Mouse (Mus musculus) heart, embryonic 12.5 days (tissue): Measurements from ENCODE around the gene Leng1. TPM values are rescaled to one million over a fixed set of nuclear protein-coding genes. Genes with fewer than 3 reads are reported as not detected.
"Not testable (repeated sequence)": the region's sequence is repeated elsewhere in the genome, so short reads cannot be mapped to it uniquely, and the experiment has no call there.

Experiments used
- ATAC-seq: fragments of 200-750 bp; cut with Nextera tagmentation; 2 replicates; pipeline ENCODE4 v1.8.0; 2017; ENCODE audit warnings: moderate TSS enrichment, moderate library complexity; ENCODE audit not compliant: insufficient number of reproducible peaks, low FRiP score
- H3K27ac ChIP-seq: fragments of 300-500 bp; sonication (generic); 2 replicates; pipeline ENCODE4 v1.5.1; 2016; ENCODE audit warnings: mild to moderate bottlenecking, moderate library complexity; ENCODE audit not compliant: poor library complexity, severe bottlenecking
- H3K27me3 ChIP-seq: fragments of 300-500 bp; sonication (generic); replicated peaks from 2 replicates; pipeline ENCODE4 v1.6.1; 2016; ENCODE audit warnings: mild to moderate bottlenecking, moderate library complexity
- H3K36me3 ChIP-seq: fragments of 300-500 bp; sonication (generic); 2 replicates; pipeline ENCODE4 v1.6.1; 2016; ENCODE audit warnings: mild to moderate bottlenecking, moderate library complexity
- H3K4me1 ChIP-seq: fragments of 300-500 bp; sonication (generic); replicated peaks from 2 replicates; pipeline ENCODE4 v1.6.1; 2016; ENCODE audit warnings: mild to moderate bottlenecking
- H3K4me2 ChIP-seq: fragments of 300-500 bp; sonication (generic); 2 replicates; pipeline ENCODE4 v1.6.1; 2016; ENCODE audit warnings: mild to moderate bottlenecking, moderate library complexity
- H3K4me3 ChIP-seq: fragments of 300-500 bp; sonication (generic); 2 replicates; pipeline ENCODE4 v1.5.1; 2016; ENCODE audit warnings: mild to moderate bottlenecking
- H3K9ac ChIP-seq: fragments of 300-500 bp; sonication (generic); 2 replicates; pipeline ENCODE4 v1.6.1; 2016; ENCODE audit warnings: mild to moderate bottlenecking, moderate library complexity
- H3K9me3 ChIP-seq: fragments of 300-500 bp; sonication (generic); replicated peaks from 2 replicates; pipeline ENCODE4 v1.6.1; 2016; ENCODE audit warnings: mild to moderate bottlenecking, moderate library complexity
- WGBS: fragments of 180-500 bp; shearing (Covaris S2); methylation state at CpG from one replicate; pipeline ENCODE4 v1.1.7; 2016; 5-methylcytosine and 5-hydroxymethylcytosine counted together
- polyA plus RNA-seq: library from polyadenylated mRNA; unstranded; fragments of >200 nt; fragmentation: Nextera tagmentation; extraction: Ambion mirVana; gene quantifications from 2 replicates; pipeline ENCODE4 v1.2.1, GENCODE M21; 2016

The Leng1 gene
- polyA plus RNA-seq, 1 experiment from 2014 or later, result 20.5 TPM

GRCm38 (mm10) chr7:3704475-3704874, 38.8 kb upstream of the Leng1 start:
- H3K4me2 ChIP-seq, result peak overlapping the region; percentile 96
- peak overlapping the region; percentile 96 for H3K4me3 ChIP-seq
- no peaks in the 10 kb centered on the region for H3K9me3 ChIP-seq
- ATAC-seq, result peak; percentile 54
- peaks cover 20% of the 10 kb centered on the region for H3K4me1 ChIP-seq
- under 1% methylated on average over 20 of the region's 20 CpGs for WGBS
- H3K27me3 ChIP-seq, result no peaks in the 10 kb centered on the region
- peaks cover 55% of the 10 kb centered on the region for H3K36me3 ChIP-seq
- peak overlapping the region; percentile 91 for H3K27ac ChIP-seq
- peak overlapping the region; percentile 93 for H3K9ac ChIP-seq

GRCm38 (mm10) chr7:3703879-3704441, 38.3 kb upstream of the Leng1 start, which contains the start of gene Rps9:
Gene Rps9 (plus strand): TSS chr7:3703993.
- peak; percentile 97 for ATAC-seq
- Histone ChIP-seq H3K36me3 (peaks cover 60% of the 10 kb centered on the region), H3K27me3 (no peaks in the 10 kb centered on the region), H3K9me3 (no peaks in the 10 kb centered on the region), H3K4me3 (peak within 1 kb of the TSS; percentile 96), H3K27ac (peak within 1 kb of the TSS; percentile 91), H3K4me2 (peak within 1 kb of the TSS; percentile 96), H3K9ac (peak within 1 kb of the TSS; percentile 93), H3K4me1 (peaks cover 20% of the 10 kb centered on the region)
- WGBS, result under 1% methylated on average over 42 of the region's 42 CpGs

- Histone ChIP-seq H3K9ac (peak overlapping the region; percentile 34), H3K27me3 (no peaks in the 10 kb centered on the region), H3K4me2 (peak overlapping the region; percentile 96), H3K9me3 (no peaks in the 10 kb centered on the region), H3K4me1 (peaks cover 20% of the 10 kb centered on the region), H3K36me3 (peaks cover 67% of the 10 kb centered on the region), H3K4me3 (peak overlapping the region; percentile 96), H3K27ac (peak overlapping the region; percentile 91; the same call in 1 of the 2 replicates)
- peak; percentile 34 for ATAC-seq
- 21% methylated on average over 6 of the region's 6 CpGs for WGBS
Measured at GRCm38 (mm10) chr7:3703148-3703878, 37.7 kb upstream of the Leng1 start.

- H3K36me3 ChIP-seq, result peaks cover 51% of the 10 kb centered on the region
- WGBS, result 87% methylated on average over 6 of the region's 6 CpGs
- no peak overlapping the region for H3K4me2 ChIP-seq
- peaks cover 10% of the 10 kb centered on the region; the same call in 1 of the 2 replicates for H3K4me1 ChIP-seq
- no peaks in the 10 kb centered on the region for H3K27me3 ChIP-seq
- no peak overlapping the region for H3K27ac ChIP-seq
- no peak for ATAC-seq
- H3K9ac ChIP-seq, result no peak overlapping the region
- H3K4me3 ChIP-seq, result no peak overlapping the region
- H3K9me3 ChIP-seq, result no peaks in the 10 kb centered on the region
Measured at GRCm38 (mm10) chr7:3698471-3698870, 32.8 kb upstream of the Leng1 start.

GRCm38 (mm10) chr7:3694949-3695305, 29.3 kb upstream of the Leng1 start:
- not testable (repeated sequence) for H3K9me3 ChIP-seq
- whole genome bisulfite sequencing, result 6% methylated on average over 9 of the region's 9 CpGs

GRCm38 (mm10) chr7:3694076-3694948, 28.7 kb upstream of the Leng1 start:
- under 1% methylated on average over 54 of the region's 55 CpGs for WGBS
- H3K27me3 ChIP-seq, result no peaks in the 10 kb centered on the region
- peak overlapping the region; percentile 88 for H3K9ac ChIP-seq
- peaks cover 39% of the 10 kb centered on the region for H3K36me3 ChIP-seq
- peak overlapping the region; percentile 78 for H3K4me2 ChIP-seq
- H3K27ac ChIP-seq, result peak overlapping the region; percentile 95
- ATAC-seq, result peak; percentile 72
- H3K9me3 ChIP-seq, result no peaks in the 10 kb centered on the region
- peaks cover 24% of the 10 kb centered on the region for H3K4me1 ChIP-seq
- H3K4me3 ChIP-seq, result peak overlapping the region; percentile 73

More at GRCm38 (mm10) chr7:3694949-3695305, 29.3 kb upstream of the Leng1 start:
- Histone ChIP-seq H3K4me2 (peak overlapping the region; percentile 78), H3K9ac (peak overlapping the region; percentile 88), H3K27ac (peak overlapping the region; percentile 95), H3K36me3 (peaks cover 41% of the 10 kb centered on the region), H3K4me1 (peaks cover 24% of the 10 kb centered on the region), H3K4me3 (peak overlapping the region; percentile 73)
- not testable (repeated sequence) for H3K27me3 ChIP-seq, ATAC-seq

- Histone ChIP-seq H3K36me3 (peaks cover 34% of the 10 kb centered on the region), H3K4me1 (peaks cover 24% of the 10 kb centered on the region), H3K27me3 (no peaks in the 10 kb centered on the region), H3K27ac (peak overlapping the region; percentile 95), H3K9me3 (no peaks in the 10 kb centered on the region), H3K4me2 (peak overlapping the region; percentile 78), H3K4me3 (peak overlapping the region; percentile 73), H3K9ac (peak overlapping the region; percentile 88)
- under 1% methylated on average over 18 of the region's 18 CpGs for WGBS
- ATAC-seq, result no peak
Measured at GRCm38 (mm10) chr7:3693809-3694075, 28.1 kb upstream of the Leng1 start.

- peak within 1 kb of the TSS; percentile 95 for H3K27ac ChIP-seq
- peaks cover 24% of the 10 kb centered on the region for H3K4me1 ChIP-seq
- no peaks in the 10 kb centered on the region for H3K27me3 ChIP-seq
- H3K4me3 ChIP-seq, result peak within 1 kb of the TSS; percentile 73
- under 1% methylated on average over 55 of the region's 55 CpGs for WGBS
- ATAC-seq, result peak; percentile 87
- H3K4me2 ChIP-seq, result peak within 1 kb of the TSS; percentile 78
- peak within 1 kb of the TSS; percentile 88 for H3K9ac ChIP-seq
- H3K9me3 ChIP-seq, result no peaks in the 10 kb centered on the region
- H3K36me3 ChIP-seq, result peaks cover 32% of the 10 kb centered on the region
Measured at GRCm38 (mm10) chr7:3692987-3693808, 27.6 kb upstream of the Leng1 start, which contains the start of gene Mboat7. Gene Mboat7 (minus strand): TSS chr7:3693523.

- Histone ChIP-seq H3K9ac (peak within 1 kb of the TSS; percentile 88), H3K4me1 (peaks cover 24% of the 10 kb centered on the region), H3K4me2 (peak within 1 kb of the TSS; percentile 78), H3K27me3 (no peaks in the 10 kb centered on the region), H3K4me3 (peak within 1 kb of the TSS; percentile 73), H3K27ac (peak within 1 kb of the TSS; percentile 95), H3K9me3 (no peaks in the 10 kb centered on the region), H3K36me3 (peaks cover 30% of the 10 kb centered on the region)
- ATAC-seq, result peak; percentile 58; the same call in 1 of the 2 replicates
- under 1% methylated on average over 49 of the region's 49 CpGs for WGBS
Measured at GRCm38 (mm10) chr7:3692382-3692986, 26.8 kb upstream of the Leng1 start, which contains the start of gene Tsen34. Gene Tsen34 (plus strand): TSS chr7:3692863.

- Histone ChIP-seq H3K4me2 (peak overlapping the region; percentile 78), H3K9me3 (no peaks in the 10 kb centered on the region), H3K4me1 (peaks cover 24% of the 10 kb centered on the region), H3K4me3 (peak overlapping the region; percentile 73), H3K27ac (no peak overlapping the region), H3K27me3 (no peaks in the 10 kb centered on the region), H3K36me3 (peaks cover 31% of the 10 kb centered on the region), H3K9ac (peak overlapping the region; percentile 88)
- ATAC-seq, result no peak
- 37% methylated on average over 3 of the region's 3 CpGs for WGBS
Measured at GRCm38 (mm10) chr7:3691919-3692318, 26.3 kb upstream of the Leng1 start.
